Mouse (Mus musculus): Measurements from ENCODE around the gene Ube2b. TPM values are rescaled to one million over a fixed set of nuclear protein-coding genes. Genes with fewer than 3 reads are reported as not detected.

Gene Ube2b
- total RNA-seq, 2 experiments from 2014 or later, result 68.8 to 88.0 TPM

- ATAC-seq (replicated peaks; ENCODE audit: poor library complexity), result no peak
Measured at GRCm38 (mm10) chr11:51937361-51937781, 63.2 kb downstream of the Ube2b start.

GRCm38 (mm10) chr11:51935636-51936434 is 64.7 kb downstream of the Ube2b start:
- peak; percentile 19; the same call in 1 of the 2 replicates for ATAC-seq (replicated peaks; ENCODE audit: poor library complexity)

Other genes starting within 250 kb of the Ube2b start
- 24.6 and 29.6 TPM in 2 replicates for gene Sec24a, start 237.1 kb downstream of the Ube2b start, total RNA-seq (2015)
- gene Sec24a, start 237.1 kb downstream of the Ube2b start, total RNA-seq (2017), result 4.9 and 7.5 TPM in 2 replicates
- 123 and 132 TPM in 2 replicates for gene Sar1b, start 237.1 kb downstream of the Ube2b start, total RNA-seq (2015)
- gene Sar1b, start 237.1 kb downstream of the Ube2b start, total RNA-seq (2017), result 62.7 and 74.4 TPM in 2 replicates
- 5.7 and 7.7 TPM in 2 replicates for gene Jade2, start 143.1 kb downstream of the Ube2b start, total RNA-seq (2015)
- 6.0 and 7.0 TPM in 2 replicates for gene Jade2, start 143.1 kb downstream of the Ube2b start, total RNA-seq (2017)
- gene Cdkn2aipnl, start 33.1 kb downstream of the Ube2b start, total RNA-seq (2015), result 93.9 and 114 TPM in 2 replicates
- gene Cdkn2aipnl, start 33.1 kb downstream of the Ube2b start, total RNA-seq (2017), result 66.9 and 67.3 TPM in 2 replicates
- 3.3 and 4.1 TPM in 2 replicates for gene Cdkl3, start 3.5 kb upstream of the Ube2b start, total RNA-seq (2015)
- 3.9 and 6.1 TPM in 2 replicates for gene Cdkl3, start 3.5 kb upstream of the Ube2b start, total RNA-seq (2017)
- gene Ppp2ca, start 97.9 kb upstream of the Ube2b start, total RNA-seq (2015), result 83.7 and 92.7 TPM in 2 replicates
- gene Ppp2ca, start 97.9 kb upstream of the Ube2b start, total RNA-seq (2017), result 94.4 and 99.1 TPM in 2 replicates
- not detected in 2 replicates for gene Olfr1373, start 144.8 kb upstream of the Ube2b start, total RNA-seq (2015)
- 0.25 TPM in 1 of 2 replicates, not detected in the other for gene Olfr1373, start 144.8 kb upstream of the Ube2b start, total RNA-seq (2017)
- not detected in 2 replicates for gene Olfr1371, start 213.2 kb upstream of the Ube2b start, total RNA-seq (2015)
- gene Olfr1371, start 213.2 kb upstream of the Ube2b start, total RNA-seq (2017), result not detected in 2 replicates
- gene Skp1a, start 231.2 kb upstream of the Ube2b start, total RNA-seq (2015), result 251 and 286 TPM in 2 replicates
- 254 and 291 TPM in 2 replicates for gene Skp1a, start 231.2 kb upstream of the Ube2b start, total RNA-seq (2017)

Data from megakaryocyte progenitor cell, adult 5-6 weeks (primary cell).